12 mouse cellular contexts compared by ENCODE assay signal in genomic region chr4:41387755-41388469, GRCm38 (mm10). TPM values are rescaled to one million over a fixed set of nuclear protein-coding genes. Genes with fewer than 3 reads are reported as not detected.
DNase-seq lines count a peak whose midpoint lies in the region; ATAC-seq lines count a peak whose summit lies in the region.
"Had no signal": no experiment of that assay in that cellular context is flagged by ENCODE, and none has a peak within 500 bp of the region (broad histone marks: within the 10 kb centered on the region; RNA-seq: fewer than 3 reads in every experiment).

No protein-coding gene starts in this region.

- intact Hi-C loops in heart, postnatal 25 days (cut with DNase I), result loop anchor here (2.0 to 5.0 kb wide), 3 partner anchors 73 to 161 kb away; partner anchors contain the start of gene Dcaf12

- 0 out of 2 replicates have a peak, but pooled peaks have one; percentile 11 for ATAC-seq in frontal cortex, adult (ENCODE audit: low TSS enrichment)
- ATAC-seq in forebrain, embryonic 12.5 days (ENCODE audit: low FRiP score), result no peak
- ATAC-seq: Patski had no signal

- no peak overlapping the region for H3K27ac ChIP-seq in forebrain, embryonic 12.5 days
- H3K27ac ChIP-seq: macrophage had no signal

- DNase-seq in frontal cortex, postnatal 36 days (ENCODE audit: low spot score in 2 of 2), result no peak
- peak; percentile 19 for DNase-seq in c-Kit-positive CD71-negative TER-119-negative erythroid progenitor cells, embryonic 14.5 days (ENCODE audit: low read depth)
- peak; percentile 19 for DNase-seq in heart, postnatal 25 days (ENCODE audit: low spot score)
- peak; percentile 45 for DNase-seq in skeletal muscle tissue, adult 2 months (ENCODE audit: low read depth, low spot score)
- DNase-seq in frontal cortex, postnatal 10 days (ENCODE audit: low spot score in 2 of 2), result no peak
- no peak for DNase-seq in lung, postnatal 4 days
- DNase-seq: adrenal gland, postnatal 25 days; kidney, adult 11 months had no signal

- H3K9ac ChIP-seq in forebrain, embryonic 12.5 days, result no peak overlapping the region

- H3K4me1 ChIP-seq in forebrain, embryonic 12.5 days, result no peaks in the 10 kb centered on the region

- H3K36me3 ChIP-seq in forebrain, embryonic 12.5 days (replicated peaks), result peaks cover 78% of the 10 kb centered on the region

- H3K27me3 ChIP-seq in forebrain, embryonic 12.5 days, result no peaks in the 10 kb centered on the region
- H3K27me3 ChIP-seq: Patski had no signal

- H3K4me3 ChIP-seq in forebrain, embryonic 12.5 days (replicated peaks), result no peak overlapping the region

- no peak overlapping the region for H3K4me2 ChIP-seq in forebrain, embryonic 12.5 days

- WGBS in forebrain, embryonic 12.5 days, result 92% methylated on average over 7 of the region's 7 CpGs

- no peaks in the 10 kb centered on the region for H3K9me3 ChIP-seq in forebrain, embryonic 12.5 days

RNA-seq across cellular contexts. Expression of gene Ubap1, which starts 39.1 kb away (rescaled TPM):
- total RNA-seq in heart, postnatal 25 days (2021), result 10 to 100 TPM; 33.9 to 35.9 TPM
- 79.7 and 80.4 TPM in 2 replicates for polyA plus RNA-seq in forebrain, embryonic 12.5 days (2016; fragmentation: Nextera tagmentation; extraction: Ambion mirVana)

Comparison
In these comparisons a context has a peak if more than half of its experiments do, and no peak if none do; other contexts are left out.
1. DNase-seq: peak in c-Kit-positive CD71-negative TER-119-negative erythroid progenitor cells, embryonic 14.5 days (single experiment), heart, postnatal 25 days (single experiment) and skeletal muscle tissue, adult 2 months (single experiment); none in frontal cortex, postnatal 36 days (0 of 2), frontal cortex, postnatal 10 days (0 of 2) and lung, postnatal 4 days (0 of 2).